Mouse (Mus musculus): Measurements from ENCODE around the gene Nrxn3.

DNA sequence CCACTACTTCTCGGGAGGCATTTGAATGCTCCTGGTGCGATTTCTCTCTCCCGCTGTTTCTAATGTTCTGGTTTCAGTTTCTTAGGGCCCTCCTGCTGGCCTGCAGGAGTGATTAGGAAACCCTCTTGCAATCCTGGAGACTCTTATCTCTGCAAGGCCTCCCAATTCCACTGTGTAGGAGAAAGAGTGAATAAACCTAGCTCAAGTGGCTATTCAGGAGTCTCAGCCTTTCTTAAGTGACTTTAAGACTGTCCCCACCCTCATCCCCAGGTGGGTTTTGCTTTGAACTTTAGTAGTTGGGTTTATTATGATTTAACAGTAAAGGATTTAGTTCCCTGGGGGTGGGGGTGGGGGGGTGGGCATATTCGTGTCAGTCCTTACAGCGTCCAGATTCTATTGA is 759.5 kb downstream of the Nrxn3 start:
- no peak for TF ChIP-seq CTCF (IDR thresholded peaks at IDR 0.05; ENCODE audit: borderline replicate concordance, insufficient read depth, low read length)
- no peak for TF ChIP-seq POLR2A (IDR thresholded peaks at IDR 0.05; ENCODE audit: low read depth, low read length)
